Mouse (Mus musculus) adrenal gland, adult (tissue): ENCODE measurements around the gene Scgb1b7.
"Not testable (repeated sequence)": the region's sequence is repeated elsewhere in the genome, so short reads cannot be mapped to it uniquely, and the experiment has no call there.

ENCODE experiments used
- DNase-seq, 2 experiments: peaks; one replicate each; pipeline ENCODE4 v3.0.0; 2022 to 2023; ENCODE audit warnings: low spot score in 1 of 2; ENCODE audit not compliant: inconsistent age in 2 of 2

Scgb1b7 gene

GRCm38 (mm10) chr7:31712365-31712764 lies at the start of gene Scgb1b7:
Gene Scgb1b7, plus strand, starts transcription at chr7:31712665.
- DNase-seq, result not testable (repeated sequence)

DNA sequence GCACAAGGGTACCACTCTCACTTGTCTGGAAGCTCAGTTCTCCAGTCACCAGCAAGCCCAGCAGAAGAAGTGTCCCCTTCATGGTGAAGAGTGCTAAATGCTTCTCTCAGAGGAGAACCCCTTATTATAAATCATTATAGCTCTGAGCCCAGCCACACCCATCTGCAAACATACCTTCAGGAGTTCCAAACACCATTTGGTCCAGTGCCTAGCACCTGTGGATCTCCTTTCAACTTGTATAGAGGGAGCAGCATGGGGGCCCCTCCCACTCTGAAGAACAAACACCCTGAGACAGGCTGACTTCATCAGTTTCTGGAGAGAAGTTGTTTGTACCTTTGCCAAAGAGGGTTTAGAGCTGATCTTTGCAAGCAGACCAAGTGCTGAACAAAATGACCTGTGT lies 6.8 kb upstream of the Scgb1b7 start, which contains the start of gene Scgb2b7:
TSS of gene Scgb2b7 (minus strand) at position 101 of the 400 bp plus-strand sequence.
- not testable (repeated sequence) for DNase-seq
